Mouse (Mus musculus): ENCODE data around the gene Rps5.

The Rps5 gene

GRCm38 (mm10) chr7:12961511-12962141 is 39.5 kb downstream of the Rps5 start:
- no peak for TF ChIP-seq GATA4 (IDR thresholded peaks at IDR 0.05; ENCODE audit: insufficient replicate concordance, low read length)

- 0 out of 2 replicates have a peak, but pooled peaks have one; percentile 19 for TF ChIP-seq GATA4 (IDR thresholded peaks at IDR 0.05; ENCODE audit: insufficient replicate concordance, low read length)
Measured at GRCm38 (mm10) chr7:12965678-12966091, 43.6 kb downstream of the Rps5 start, which contains the start of gene Zfp324. Zfp324 (plus strand) TSS chr7:12965838.

GRCm38 (mm10) chr7:12966104-12966845 is 44.2 kb downstream of the Rps5 start:
- TF ChIP-seq GATA4 (IDR thresholded peaks at IDR 0.05; ENCODE audit: insufficient replicate concordance, low read length), result no peak

GRCm38 (mm10) chr7:12970906-12971305 is 48.8 kb downstream of the Rps5 start:
- TF ChIP-seq GATA4 (IDR thresholded peaks at IDR 0.05; ENCODE audit: insufficient replicate concordance, low read length), result no peak
